Mouse (Mus musculus) right cerebral cortex, postnatal 10 days (tissue): Measurements from ENCODE around the gene Glra1.
A peak's percentile ranks its signal among the peaks of the same experiment; 100 is the strongest.

Source experiments
- DNase-seq, 2 experiments: peaks; one replicate each; pipeline ENCODE4 v3.0.0; 2021; ENCODE audit warnings: low spot score in 2 of 2

Glra1 gene

GRCm38 (mm10) chr11:55518806-55519674 is 89.0 kb downstream of the Glra1 start:
- DNase-seq = peak; percentile 85 to 89

GRCm38 (mm10) chr11:55517666-55518065 is 90.3 kb downstream of the Glra1 start:
- no peak for DNase-seq

GRCm38 (mm10) chr11:55511374-55511773 is 96.6 kb downstream of the Glra1 start:
- DNase-seq = no peak

- DNase-seq = no peak
Measured at GRCm38 (mm10) chr11:55505485-55505884, 102.5 kb downstream of the Glra1 start.

GRCm38 (mm10) chr11:55502886-55503285 is 105.1 kb downstream of the Glra1 start:
- no peak for DNase-seq

- no peak for DNase-seq
Measured at GRCm38 (mm10) chr11:55501955-55502531, 106.0 kb downstream of the Glra1 start.

- DNase-seq = peak; percentile 53 to 54
Measured at GRCm38 (mm10) chr11:55497885-55498284, 110.1 kb downstream of the Glra1 start.

GRCm38 (mm10) chr11:55496158-55496557 is 111.8 kb downstream of the Glra1 start:
- DNase-seq = no peak

- DNase-seq = no peak
Measured at GRCm38 (mm10) chr11:55485443-55485842, 122.6 kb downstream of the Glra1 start.

GRCm38 (mm10) chr11:55473219-55473618 is 134.8 kb downstream of the Glra1 start:
- DNase-seq = no peak

- DNase-seq = no peak
Measured at GRCm38 (mm10) chr11:55471467-55471866, 136.5 kb downstream of the Glra1 start.

- DNase-seq = no peak
Measured at GRCm38 (mm10) chr11:55470761-55471160, 137.2 kb downstream of the Glra1 start.

- peak in 1 of 2 experiments; percentile 60 for DNase-seq
Measured at GRCm38 (mm10) chr11:55469923-55470691, 137.9 kb downstream of the Glra1 start.

GRCm38 (mm10) chr11:55469048-55469843 is 138.8 kb downstream of the Glra1 start, which contains the start of gene G3bp1:
TSS of gene G3bp1 (plus strand) at chr11:55469685.
- peak; percentile 100 for DNase-seq

GRCm38 (mm10) chr11:55468611-55469047 is 139.4 kb downstream of the Glra1 start:
- peak in 1 of 2 experiments; percentile 53 for DNase-seq

GRCm38 (mm10) chr11:55468012-55468411 is 140.0 kb downstream of the Glra1 start:
- DNase-seq = no peak

GRCm38 (mm10) chr11:55465177-55465576 is 142.8 kb downstream of the Glra1 start:
- no peak for DNase-seq

GRCm38 (mm10) chr11:55464707-55465106 is 143.3 kb downstream of the Glra1 start:
- DNase-seq = no peak
